Mouse (Mus musculus): ENCODE results near the gene Acin1. TPM values are rescaled to one million over a fixed set of nuclear protein-coding genes. Genes with fewer than 3 reads are reported as not detected.

Acin1 gene
- polyA plus RNA-seq, 1 experiment = 378 TPM

DNA sequence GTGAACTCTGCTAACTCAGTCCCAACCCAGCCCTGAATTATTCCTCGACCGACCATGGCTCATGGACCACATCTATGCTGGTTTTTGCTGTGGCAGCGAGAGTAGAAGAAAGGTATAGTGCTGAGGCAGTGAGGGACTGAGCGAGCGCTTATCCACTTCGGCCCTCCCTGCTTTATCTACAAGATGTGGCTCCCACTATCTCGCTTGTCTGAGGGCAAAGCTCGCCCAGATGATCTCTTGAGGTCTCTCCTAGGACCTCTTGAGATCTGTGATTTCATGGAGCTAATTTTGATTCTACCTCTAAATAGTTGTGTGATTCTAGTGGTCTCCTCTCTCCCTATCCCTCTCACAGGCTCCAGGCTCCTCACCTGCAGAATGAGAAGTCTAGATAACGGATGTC is 22.3 kb upstream of the Acin1 start:
- Histone ChIP-seq H3K4me3 (replicated peaks; ENCODE audit: control insufficient read depth, low read depth, low read length) (peak overlapping the region; percentile 46), H3K27ac (ENCODE audit: control insufficient read depth, insufficient read depth, low read depth, low read length, poor library complexity) (peak overlapping the region; percentile 54), H3K4me1 (ENCODE audit: control insufficient read depth, insufficient read depth, low read length) (peaks cover 6% of the 10 kb centered on the region)
- 59% methylated on average over 9 of the region's 9 CpGs for WGBS
- no peak for TF ChIP-seq POLR2A (IDR thresholded peaks at IDR 0.05; ENCODE audit: borderline replicate concordance, control insufficient read depth, low read depth, low read length)
- TF ChIP-seq CTCF (IDR thresholded peaks at IDR 0.05; ENCODE audit: control insufficient read depth, insufficient read depth, low read length) = no peak

DNA sequence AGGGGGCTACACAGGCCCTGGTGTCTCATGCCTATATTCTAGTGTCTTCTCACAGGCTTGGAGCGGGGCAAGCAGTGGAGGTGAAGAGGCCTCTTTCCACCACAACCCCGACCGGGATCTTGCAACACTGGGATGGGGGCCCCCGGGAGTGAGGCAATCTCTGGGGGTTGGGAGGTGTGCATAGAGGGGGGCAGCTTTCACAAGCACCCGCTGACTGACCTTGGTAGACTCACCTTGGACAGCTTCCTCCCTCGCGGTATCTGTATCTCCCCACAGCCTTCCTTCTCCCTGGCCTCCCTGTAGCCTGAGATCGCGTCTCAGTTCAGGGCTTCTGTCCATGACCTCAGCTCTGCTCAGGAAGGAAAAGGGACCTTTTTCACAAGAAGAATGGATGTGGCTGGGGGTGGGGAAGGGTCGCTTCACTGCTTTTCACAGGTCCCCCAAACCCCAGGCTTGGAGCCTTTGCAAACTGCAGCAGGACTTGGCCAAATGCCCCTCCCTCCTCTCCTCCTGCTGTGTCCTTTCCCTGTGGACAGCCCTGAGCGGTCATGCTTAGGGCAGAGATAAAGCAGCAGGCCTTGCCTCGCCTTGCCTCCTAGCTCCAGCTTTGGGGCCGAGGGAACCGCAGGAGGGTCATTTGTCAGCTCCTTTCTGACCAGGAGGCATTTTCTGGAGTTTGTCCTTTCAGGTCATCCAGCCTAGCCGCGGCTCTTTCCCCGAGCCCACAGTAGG is 20.0 kb upstream of the Acin1 start:
- WGBS = 23% methylated on average over 17 of the region's 17 CpGs
- Histone ChIP-seq H3K4me1 (ENCODE audit: control insufficient read depth, insufficient read depth, low read length) (peaks cover 3% of the 10 kb centered on the region), H3K27ac (ENCODE audit: control insufficient read depth, insufficient read depth, low read depth, low read length, poor library complexity) (peak overlapping the region; percentile 93), H3K4me3 (replicated peaks; ENCODE audit: control insufficient read depth, low read depth, low read length) (peak overlapping the region; percentile 52)
- TF ChIP-seq CTCF (IDR thresholded peaks at IDR 0.05; ENCODE audit: control insufficient read depth, insufficient read depth, low read length) (no peak), POLR2A (IDR thresholded peaks at IDR 0.05; ENCODE audit: borderline replicate concordance, control insufficient read depth, low read depth, low read length) (no peak)

- Histone ChIP-seq H3K4me1 (ENCODE audit: control insufficient read depth, insufficient read depth, low read length) (peaks cover 3% of the 10 kb centered on the region), H3K4me3 (replicated peaks; ENCODE audit: control insufficient read depth, low read depth, low read length) (no peak overlapping the region), H3K27ac (ENCODE audit: control insufficient read depth, insufficient read depth, low read depth, low read length, poor library complexity) (peak overlapping the region; percentile 93)
- WGBS = 8% methylated on average over 5 of the region's 5 CpGs
- TF ChIP-seq CTCF (IDR thresholded peaks at IDR 0.05; ENCODE audit: control insufficient read depth, insufficient read depth, low read length) = no peak
- no peak for TF ChIP-seq POLR2A (IDR thresholded peaks at IDR 0.05; ENCODE audit: borderline replicate concordance, control insufficient read depth, low read depth, low read length)
Measured at GRCm38 (mm10) chr14:54705844-54706243, 19.1 kb upstream of the Acin1 start.

DNA sequence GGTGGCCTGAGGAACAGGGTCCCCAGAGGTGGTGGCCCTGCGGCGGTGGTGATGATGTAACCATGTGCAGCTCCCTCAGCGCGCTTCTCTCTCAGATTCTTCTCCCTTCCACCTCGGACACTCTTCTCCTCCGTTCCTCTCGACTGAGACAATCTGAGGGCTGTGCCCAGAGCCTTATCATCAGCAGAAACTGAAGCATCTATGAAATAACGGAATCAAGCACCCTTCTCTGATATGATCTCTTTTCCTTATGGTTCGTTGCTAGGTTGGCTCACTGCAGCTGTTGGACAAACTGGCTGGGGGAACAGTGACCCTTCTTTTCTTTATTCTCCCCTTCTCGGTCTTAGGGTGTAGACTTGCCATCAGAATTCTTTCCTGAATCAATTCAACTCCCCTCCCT is 16.5 kb upstream of the Acin1 start:
- peaks cover 3% of the 10 kb centered on the region for H3K4me1 ChIP-seq (ENCODE audit: control insufficient read depth, insufficient read depth, low read length)
- TF ChIP-seq CTCF (IDR thresholded peaks at IDR 0.05; ENCODE audit: control insufficient read depth, insufficient read depth, low read length) (no peak), POLR2A (IDR thresholded peaks at IDR 0.05; ENCODE audit: borderline replicate concordance, control insufficient read depth, low read depth, low read length) (no peak)
- H3K4me3 ChIP-seq (replicated peaks; ENCODE audit: control insufficient read depth, low read depth, low read length) = no peak overlapping the region
- WGBS = 48% methylated on average over 10 of the region's 10 CpGs
- no peak overlapping the region for H3K27ac ChIP-seq (ENCODE audit: control insufficient read depth, insufficient read depth, low read depth, low read length, poor library complexity)

DNA sequence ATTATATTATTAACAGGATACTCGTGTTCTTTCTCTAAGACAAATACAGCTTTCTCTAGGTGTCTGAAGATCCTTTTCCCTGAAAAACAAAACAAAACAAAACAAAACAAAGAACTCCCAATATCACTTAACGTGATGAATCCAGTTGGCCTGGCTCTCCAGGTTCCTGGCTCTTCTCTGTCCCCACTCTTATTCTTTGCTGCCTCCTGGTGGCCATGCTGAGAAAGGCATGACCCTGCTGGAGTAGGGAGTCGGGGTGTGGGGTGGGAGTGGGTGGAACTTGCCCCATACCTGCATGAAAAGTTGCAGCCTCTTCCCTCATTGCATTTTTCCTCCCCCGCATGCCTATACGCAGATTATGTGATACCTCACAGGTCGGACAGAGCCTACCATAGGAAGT is 14.6 kb upstream of the Acin1 start:
- Histone ChIP-seq H3K4me1 (ENCODE audit: control insufficient read depth, insufficient read depth, low read length) (peaks cover 1% of the 10 kb centered on the region; the same call in 1 of the 2 replicates), H3K4me3 (replicated peaks; ENCODE audit: control insufficient read depth, low read depth, low read length) (no peak overlapping the region), H3K27ac (ENCODE audit: control insufficient read depth, insufficient read depth, low read depth, low read length, poor library complexity) (no peak overlapping the region)
- WGBS = 11% methylated on average over 6 of the region's 6 CpGs
- TF ChIP-seq CTCF (IDR thresholded peaks at IDR 0.05; ENCODE audit: control insufficient read depth, insufficient read depth, low read length) = peak; percentile 91
- TF ChIP-seq POLR2A (IDR thresholded peaks at IDR 0.05; ENCODE audit: borderline replicate concordance, control insufficient read depth, low read depth, low read length) = no peak

GRCm38 (mm10) chr14:54699586-54699985 is 12.9 kb upstream of the Acin1 start:
- Histone ChIP-seq H3K27ac (ENCODE audit: control insufficient read depth, insufficient read depth, low read depth, low read length, poor library complexity) (no peak overlapping the region), H3K4me1 (ENCODE audit: control insufficient read depth, insufficient read depth, low read length) (peaks cover 1% of the 10 kb centered on the region; the same call in 1 of the 2 replicates), H3K4me3 (replicated peaks; ENCODE audit: control insufficient read depth, low read depth, low read length) (no peak overlapping the region)
- 76% methylated on average over 3 of the region's 3 CpGs for WGBS
- TF ChIP-seq POLR2A (IDR thresholded peaks at IDR 0.05; ENCODE audit: borderline replicate concordance, control insufficient read depth, low read depth, low read length) (no peak), CTCF (IDR thresholded peaks at IDR 0.05; ENCODE audit: control insufficient read depth, insufficient read depth, low read length) (no peak)

- WGBS = 87% methylated on average over 4 of the region's 4 CpGs
- no peak within 1 kb of the TSS for H3K4me3 ChIP-seq (replicated peaks; ENCODE audit: control insufficient read depth, low read depth, low read length)
- no peak within 1 kb of the TSS for H3K27ac ChIP-seq (ENCODE audit: control insufficient read depth, insufficient read depth, low read depth, low read length, poor library complexity)
- no peaks in the 10 kb centered on the region; the same call in 1 of the 2 replicates for H3K4me1 ChIP-seq (ENCODE audit: control insufficient read depth, insufficient read depth, low read length)
- TF ChIP-seq POLR2A (IDR thresholded peaks at IDR 0.05; ENCODE audit: borderline replicate concordance, control insufficient read depth, low read depth, low read length) = no peak
- TF ChIP-seq CTCF (IDR thresholded peaks at IDR 0.05; ENCODE audit: control insufficient read depth, insufficient read depth, low read length) = no peak
Measured at GRCm38 (mm10) chr14:54698733-54699132, 12.0 kb upstream of the Acin1 start, which contains the start of gene Gm29776. Gm29776 (minus strand) TSS chr14:54698833.

GRCm38 (mm10) chr14:54696752-54697151 is 10.0 kb upstream of the Acin1 start:
- 86% methylated on average over 4 of the region's 4 CpGs for WGBS
- Histone ChIP-seq H3K27ac (ENCODE audit: control insufficient read depth, insufficient read depth, low read depth, low read length, poor library complexity) (no peak overlapping the region), H3K4me3 (replicated peaks; ENCODE audit: control insufficient read depth, low read depth, low read length) (no peak overlapping the region), H3K4me1 (ENCODE audit: control insufficient read depth, insufficient read depth, low read length) (no peaks in the 10 kb centered on the region; the same call in 1 of the 2 replicates)
- TF ChIP-seq CTCF (IDR thresholded peaks at IDR 0.05; ENCODE audit: control insufficient read depth, insufficient read depth, low read length) = no peak
- no peak for TF ChIP-seq POLR2A (IDR thresholded peaks at IDR 0.05; ENCODE audit: borderline replicate concordance, control insufficient read depth, low read depth, low read length)
